Mouse (Mus musculus) right cerebral cortex, postnatal 4 days (tissue): ENCODE data around the gene Loxl4.

ENCODE experiments used
- DNase-seq: peaks from one replicate; pipeline ENCODE4 v3.0.0-alpha.2; 2022

The Loxl4 gene

GRCm38 (mm10) chr19:42562981-42563380, 49.6 kb downstream of the Loxl4 start:
- no peak for DNase-seq

GRCm38 (mm10) chr19:42561991-42562390, 50.6 kb downstream of the Loxl4 start:
- DNase-seq: no peak

GRCm38 (mm10) chr19:42558701-42559100, 53.9 kb downstream of the Loxl4 start:
- DNase-seq: no peak
